Mouse (Mus musculus): ENCODE results near the gene Dnaaf1. TPM values are rescaled to one million over a fixed set of nuclear protein-coding genes. Genes with fewer than 3 reads are reported as not detected.

The Dnaaf1 gene
- polyA plus RNA-seq (2016; fragmentation: Nextera tagmentation; extraction: Ambion mirVana) = 0.21 and 0.26 TPM in 2 replicates

- peak within 1 kb of the TSS; percentile 80 for H3K27ac ChIP-seq
- peak within 1 kb of the TSS; percentile 91 for H3K4me2 ChIP-seq
- no peaks in the 10 kb centered on the region for H3K9me3 ChIP-seq
- peak within 1 kb of the TSS; percentile 88 for H3K9ac ChIP-seq
- H3K4me1 ChIP-seq = peaks cover 21% of the 10 kb centered on the region
- peaks cover 28% of the 10 kb centered on the region for H3K27me3 ChIP-seq
- peak within 1 kb of the TSS; percentile 87 for H3K4me3 ChIP-seq (replicated peaks)
- under 1% methylated on average over 79 of the region's 97 CpGs for WGBS
- no peaks in the 10 kb centered on the region for H3K36me3 ChIP-seq (replicated peaks)
- ATAC-seq (ENCODE audit: low FRiP score) = peak; percentile 92
Measured at GRCm38 (mm10) chr8:119574437-119575365, at the start of gene Dnaaf1, which contains the start of gene Hsdl1. Gene Dnaaf1, plus strand, starts transcription at chr8:119575235. Gene Hsdl1, minus strand, starts transcription at chr8:119575183.

GRCm38 (mm10) chr8:119528762-119529161, 46.3 kb upstream of the Dnaaf1 start:
- Histone ChIP-seq H3K27me3 (no peaks in the 10 kb centered on the region), H3K9me3 (no peaks in the 10 kb centered on the region), H3K4me3 (replicated peaks) (no peak overlapping the region), H3K36me3 (replicated peaks) (peaks cover 94% of the 10 kb centered on the region), H3K4me2 (no peak overlapping the region), H3K4me1 (no peaks in the 10 kb centered on the region; the same call in 1 of the 2 replicates), H3K9ac (no peak overlapping the region), H3K27ac (no peak overlapping the region)
- no peak for ATAC-seq (ENCODE audit: low FRiP score)
- 93% methylated on average over 7 of the region's 7 CpGs for WGBS

GRCm38 (mm10) chr8:119530937-119531336, 44.1 kb upstream of the Dnaaf1 start:
- Histone ChIP-seq H3K36me3 (replicated peaks) (peaks cover 94% of the 10 kb centered on the region), H3K9ac (no peak overlapping the region), H3K4me1 (peaks cover 7% of the 10 kb centered on the region; the same call in 1 of the 2 replicates), H3K4me3 (replicated peaks) (no peak overlapping the region), H3K9me3 (no peaks in the 10 kb centered on the region), H3K4me2 (no peak overlapping the region), H3K27ac (no peak overlapping the region), H3K27me3 (no peaks in the 10 kb centered on the region)
- ATAC-seq (ENCODE audit: low FRiP score) = no peak
- WGBS = 97% methylated on average over 6 of the region's 6 CpGs

DNA sequence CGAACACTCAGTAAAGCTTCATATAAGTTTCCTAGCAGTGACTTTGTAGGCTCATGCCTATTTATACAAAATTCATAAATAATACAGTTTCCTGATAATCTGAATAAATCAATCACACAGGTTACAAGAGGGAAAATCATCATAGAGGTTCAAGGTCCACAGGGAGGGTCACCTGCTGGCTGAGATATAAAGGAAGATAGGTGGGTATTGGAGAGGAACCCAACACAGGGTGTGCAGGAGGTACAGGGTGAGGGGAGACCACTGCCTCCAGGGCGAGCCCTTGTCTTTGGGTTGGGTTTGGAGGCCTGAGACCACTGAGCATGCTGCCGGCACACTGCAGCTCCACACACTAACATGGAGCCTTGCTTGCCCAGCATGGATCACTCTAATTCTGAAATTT, 43.6 kb upstream of the Dnaaf1 start:
- H3K36me3 ChIP-seq (replicated peaks) = peaks cover 99% of the 10 kb centered on the region
- H3K9ac ChIP-seq = no peak overlapping the region
- ATAC-seq (ENCODE audit: low FRiP score) = no peak
- no peak overlapping the region for H3K27ac ChIP-seq
- H3K4me1 ChIP-seq = peaks cover 7% of the 10 kb centered on the region; the same call in 1 of the 2 replicates
- no peaks in the 10 kb centered on the region for H3K27me3 ChIP-seq
- no peaks in the 10 kb centered on the region for H3K9me3 ChIP-seq
- 93% methylated on average over 3 of the region's 3 CpGs for WGBS
- H3K4me3 ChIP-seq (replicated peaks) = no peak overlapping the region
- no peak overlapping the region for H3K4me2 ChIP-seq

- Histone ChIP-seq H3K36me3 (replicated peaks) (peaks cover 99% of the 10 kb centered on the region), H3K9me3 (no peaks in the 10 kb centered on the region), H3K4me3 (replicated peaks) (no peak overlapping the region), H3K27ac (no peak overlapping the region), H3K4me2 (no peak overlapping the region), H3K27me3 (no peaks in the 10 kb centered on the region), H3K9ac (no peak overlapping the region), H3K4me1 (peaks cover 7% of the 10 kb centered on the region; the same call in 1 of the 2 replicates)
- 90% methylated on average over 9 of the region's 9 CpGs for WGBS
- no peak for ATAC-seq (ENCODE audit: low FRiP score)
Measured at GRCm38 (mm10) chr8:119531973-119532372, 43.1 kb upstream of the Dnaaf1 start.

DNA sequence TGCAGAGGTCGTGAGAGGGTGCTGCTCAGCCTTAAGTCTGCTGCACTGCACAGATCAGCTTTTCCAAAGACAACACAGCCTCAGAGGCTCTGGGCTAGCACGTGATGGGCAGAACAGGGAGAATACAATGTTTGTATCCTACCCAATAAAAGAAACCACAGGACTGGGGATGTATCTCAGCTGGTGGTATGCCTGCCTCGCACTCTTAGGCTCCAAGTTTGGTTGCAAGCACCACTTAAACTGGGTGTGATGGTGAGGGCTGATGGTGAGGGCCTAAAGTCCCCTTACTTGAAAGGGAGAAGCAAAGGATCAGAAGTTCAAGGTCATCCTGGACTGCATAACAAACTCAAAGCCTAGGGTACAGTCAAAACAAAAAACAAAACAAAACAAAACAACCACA, 30.4 kb upstream of the Dnaaf1 start:
- Histone ChIP-seq H3K27ac (no peak overlapping the region), H3K4me1 (no peaks in the 10 kb centered on the region), H3K27me3 (no peaks in the 10 kb centered on the region), H3K4me2 (no peak overlapping the region), H3K4me3 (replicated peaks) (no peak overlapping the region), H3K36me3 (replicated peaks) (peaks cover 76% of the 10 kb centered on the region), H3K9me3 (no peaks in the 10 kb centered on the region), H3K9ac (no peak overlapping the region)
- no peak for ATAC-seq (ENCODE audit: low FRiP score)
- WGBS = 85% methylated on average over 3 of the region's 3 CpGs

GRCm38 (mm10) chr8:119545180-119545579, 29.9 kb upstream of the Dnaaf1 start:
- Histone ChIP-seq H3K4me3 (replicated peaks) (no peak overlapping the region), H3K36me3 (replicated peaks) (peaks cover 70% of the 10 kb centered on the region), H3K27me3 (no peaks in the 10 kb centered on the region), H3K27ac (no peak overlapping the region), H3K4me1 (no peaks in the 10 kb centered on the region), H3K9ac (no peak overlapping the region), H3K4me2 (no peak overlapping the region), H3K9me3 (no peaks in the 10 kb centered on the region)
- no peak for ATAC-seq (ENCODE audit: low FRiP score)
- WGBS = 81% methylated on average over 6 of the region's 6 CpGs

DNA sequence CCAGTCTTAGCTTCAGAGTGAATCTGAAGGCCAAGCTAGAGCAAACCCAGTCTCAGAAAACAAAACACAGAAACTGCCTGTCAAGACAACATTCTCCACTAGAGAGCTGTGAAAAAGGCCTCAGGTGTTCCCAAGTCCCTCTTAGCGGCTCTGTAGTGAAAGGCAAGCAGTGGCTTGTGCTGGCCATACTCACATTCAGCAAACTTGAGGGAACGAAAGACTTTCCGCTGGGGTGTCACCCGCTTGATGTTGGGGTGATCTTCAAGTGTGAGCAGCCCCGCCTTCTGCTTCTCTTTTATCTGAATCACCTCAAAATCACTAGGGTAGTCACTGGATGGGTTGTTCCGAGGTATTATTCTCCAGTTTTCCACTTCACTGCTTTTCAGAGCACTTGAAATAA, 29.2 kb upstream of the Dnaaf1 start:
- Histone ChIP-seq H3K4me1 (no peaks in the 10 kb centered on the region), H3K27ac (no peak overlapping the region), H3K27me3 (no peaks in the 10 kb centered on the region), H3K9ac (no peak overlapping the region), H3K36me3 (replicated peaks) (peaks cover 64% of the 10 kb centered on the region), H3K9me3 (no peaks in the 10 kb centered on the region), H3K4me3 (replicated peaks) (no peak overlapping the region), H3K4me2 (no peak overlapping the region)
- ATAC-seq (ENCODE audit: low FRiP score) = no peak
- 88% methylated on average over 6 of the region's 6 CpGs for WGBS

DNA sequence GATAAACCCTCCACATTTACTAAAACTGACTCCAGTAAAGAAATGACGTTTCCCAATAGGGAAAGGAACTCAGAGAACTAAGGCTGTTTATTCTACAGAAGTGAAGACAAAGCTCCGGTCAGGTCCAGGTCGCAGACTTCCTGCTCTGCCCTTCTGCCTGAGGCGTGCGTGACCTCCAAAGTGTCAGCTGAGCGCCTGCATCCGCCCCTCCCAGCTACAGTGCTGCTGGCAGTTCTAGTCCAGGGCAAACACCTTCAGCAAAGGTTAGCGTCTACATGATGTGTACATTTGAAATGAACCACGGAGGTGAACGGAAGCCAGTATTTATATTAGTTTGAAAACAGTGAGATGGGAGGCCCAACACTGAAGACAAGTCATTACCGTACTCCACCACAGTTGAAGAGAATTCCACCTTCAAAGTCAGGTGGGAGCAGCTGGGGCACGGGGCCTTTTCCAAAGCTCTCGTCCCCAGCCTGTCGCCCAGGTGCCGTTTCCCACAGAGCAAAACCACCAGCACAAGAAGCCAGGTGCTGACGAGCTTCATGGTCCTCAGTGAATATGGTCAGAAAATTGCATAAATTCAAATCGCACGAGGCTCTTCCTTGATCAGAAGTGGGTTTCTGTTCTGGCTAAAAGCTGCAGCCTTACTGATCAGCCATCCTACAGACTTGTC, 27.9 kb upstream of the Dnaaf1 start:
- Histone ChIP-seq H3K36me3 (replicated peaks) (peaks cover 50% of the 10 kb centered on the region), H3K9ac (no peak overlapping the region), H3K27ac (no peak overlapping the region), H3K27me3 (no peaks in the 10 kb centered on the region), H3K4me1 (no peaks in the 10 kb centered on the region), H3K4me3 (replicated peaks) (no peak overlapping the region), H3K9me3 (no peaks in the 10 kb centered on the region), H3K4me2 (no peak overlapping the region)
- no peak for ATAC-seq (ENCODE audit: low FRiP score)
- 90% methylated on average over 18 of the region's 18 CpGs for WGBS

- Histone ChIP-seq H3K36me3 (replicated peaks) (peaks cover 36% of the 10 kb centered on the region), H3K27me3 (no peaks in the 10 kb centered on the region), H3K9ac (no peak overlapping the region), H3K27ac (no peak overlapping the region), H3K4me2 (no peak overlapping the region), H3K4me1 (peaks cover under 1% of the 10 kb centered on the region; the same call in 1 of the 2 replicates), H3K9me3 (no peaks in the 10 kb centered on the region), H3K4me3 (replicated peaks) (no peak overlapping the region)
- WGBS = 84% methylated on average over 7 of the region's 7 CpGs
- no peak for ATAC-seq (ENCODE audit: low FRiP score)
Measured at GRCm38 (mm10) chr8:119548560-119549113, 26.4 kb upstream of the Dnaaf1 start.

DNA sequence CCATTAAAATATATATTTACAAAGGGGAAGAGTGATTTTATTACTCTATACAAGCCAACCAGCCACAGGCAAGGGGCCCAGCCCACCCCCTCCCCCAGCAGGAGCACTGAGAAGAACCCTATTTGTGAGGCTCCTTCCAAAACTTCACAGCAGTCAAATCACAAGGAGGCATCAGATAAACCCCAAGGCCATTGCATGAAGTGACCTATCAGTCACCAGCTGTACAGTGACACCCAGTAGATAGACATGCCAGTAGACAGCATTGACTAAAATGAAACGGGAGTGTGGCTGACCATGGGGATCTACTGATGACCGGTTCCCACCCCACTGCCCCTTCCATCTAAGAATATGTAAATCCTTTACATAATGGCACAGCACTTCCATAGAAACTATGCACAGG, 22.1 kb upstream of the Dnaaf1 start:
- H3K36me3 ChIP-seq (replicated peaks) = no peaks in the 10 kb centered on the region
- no peak overlapping the region for H3K4me3 ChIP-seq (replicated peaks)
- no peak for ATAC-seq (ENCODE audit: low FRiP score)
- no peak overlapping the region for H3K9ac ChIP-seq
- H3K4me1 ChIP-seq = peaks cover 33% of the 10 kb centered on the region
- 83% methylated on average over 2 of the region's 2 CpGs for WGBS
- no peaks in the 10 kb centered on the region for H3K9me3 ChIP-seq
- H3K27me3 ChIP-seq = no peaks in the 10 kb centered on the region
- H3K4me2 ChIP-seq = no peak overlapping the region
- no peak overlapping the region for H3K27ac ChIP-seq

GRCm38 (mm10) chr8:119555861-119556260, 19.2 kb upstream of the Dnaaf1 start:
- WGBS = 74% methylated on average over 6 of the region's 6 CpGs
- Histone ChIP-seq H3K4me1 (peaks cover 38% of the 10 kb centered on the region), H3K27me3 (no peaks in the 10 kb centered on the region), H3K36me3 (replicated peaks) (no peaks in the 10 kb centered on the region), H3K4me2 (no peak overlapping the region), H3K27ac (no peak overlapping the region), H3K9me3 (no peaks in the 10 kb centered on the region), H3K4me3 (replicated peaks) (no peak overlapping the region), H3K9ac (no peak overlapping the region)
- no peak for ATAC-seq (ENCODE audit: low FRiP score)
